Mouse (Mus musculus) heart, postnatal 4 days (tissue): ENCODE results near the gene Nav2. TPM values are rescaled to one million over a fixed set of nuclear protein-coding genes. Genes with fewer than 3 reads are reported as not detected.

Source experiments
- DNase-seq: peaks from one replicate; pipeline ENCODE4 v3.0.0; 2021
- total RNA-seq, 2 experiments: library from RNA; stranded (reverse); gene quantifications; 2 replicates each; pipeline ENCODE4 v1.2.3; 2021

Gene Nav2
- total RNA-seq, 2 experiments from 2014 or later = 106 to 112 TPM

- no peak for DNase-seq
Observed at GRCm38 (mm10) chr7:49010739-49011138, 102.2 kb downstream of the Nav2 start.

DNA sequence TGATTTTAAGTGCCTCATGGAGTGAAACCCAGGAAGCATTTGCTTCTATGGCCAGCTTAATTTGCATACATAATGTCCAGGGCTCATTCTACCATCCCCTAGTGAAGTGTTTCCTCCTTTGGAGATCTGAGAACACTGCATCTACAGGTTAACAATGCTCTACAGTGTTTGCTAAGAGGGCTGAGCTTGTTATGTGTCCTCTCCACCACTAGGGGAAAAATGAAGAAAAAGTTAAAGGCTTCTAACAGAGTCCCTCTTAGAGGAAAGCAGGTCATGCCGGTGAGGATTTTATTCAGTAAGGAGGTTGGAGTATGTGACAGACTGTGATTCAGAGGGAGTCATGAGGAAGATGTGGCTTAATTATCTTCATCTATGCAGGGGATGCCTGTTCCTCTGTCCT, 103.5 kb downstream of the Nav2 start:
- no peak for DNase-seq

- no peak for DNase-seq
Observed at GRCm38 (mm10) chr7:49014480-49014879, 106.0 kb downstream of the Nav2 start.

GRCm38 (mm10) chr7:49015297-49015696, 106.8 kb downstream of the Nav2 start:
- DNase-seq = no peak

GRCm38 (mm10) chr7:49016088-49016487, 107.6 kb downstream of the Nav2 start:
- no peak for DNase-seq

- no peak for DNase-seq
Observed at GRCm38 (mm10) chr7:49017794-49018193, 109.3 kb downstream of the Nav2 start.

- DNase-seq = no peak
Observed at GRCm38 (mm10) chr7:49018478-49018914, 110.0 kb downstream of the Nav2 start.

- DNase-seq = no peak
Observed at GRCm38 (mm10) chr7:49025026-49025815, 116.7 kb downstream of the Nav2 start.

DNA sequence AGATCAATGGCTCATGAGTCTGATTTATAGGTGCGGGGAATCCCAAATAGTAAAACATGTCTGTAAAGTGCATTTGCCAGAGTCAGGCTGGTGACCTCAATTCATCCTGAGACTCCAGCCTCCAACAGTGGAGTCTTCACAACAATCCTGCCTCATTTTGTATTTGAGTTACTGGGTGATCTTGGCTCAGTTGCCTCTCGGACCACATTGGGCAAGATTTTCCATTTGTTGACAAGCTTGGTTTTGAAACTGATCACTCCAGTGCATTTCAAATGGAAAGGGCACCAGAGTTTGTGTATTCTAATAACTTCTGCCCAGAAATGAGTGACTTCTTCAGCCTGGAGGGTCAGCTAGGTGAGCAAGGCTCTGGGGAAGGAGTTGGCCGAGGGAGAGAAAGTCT, 117.5 kb downstream of the Nav2 start:
- DNase-seq = no peak

DNA sequence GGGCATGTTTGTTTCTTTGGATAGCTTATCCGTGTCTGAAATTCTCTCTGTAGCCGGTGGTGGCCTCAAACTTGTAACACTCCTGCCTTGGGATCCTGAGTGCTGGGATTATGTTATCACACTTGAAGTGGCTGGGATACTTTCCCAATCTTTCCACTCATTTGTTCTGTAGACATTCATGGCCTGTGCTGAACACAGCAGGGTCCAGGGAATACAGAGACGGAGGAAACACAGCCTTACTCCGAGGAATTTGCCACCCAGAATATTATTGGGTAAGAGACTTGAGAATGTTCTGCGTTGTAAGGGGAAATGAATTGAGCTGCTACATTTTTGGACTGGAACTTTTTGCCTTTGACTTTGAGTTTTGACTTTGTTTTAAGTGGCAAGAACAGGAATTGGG, 118.0 kb downstream of the Nav2 start:
- DNase-seq = no peak

DNA sequence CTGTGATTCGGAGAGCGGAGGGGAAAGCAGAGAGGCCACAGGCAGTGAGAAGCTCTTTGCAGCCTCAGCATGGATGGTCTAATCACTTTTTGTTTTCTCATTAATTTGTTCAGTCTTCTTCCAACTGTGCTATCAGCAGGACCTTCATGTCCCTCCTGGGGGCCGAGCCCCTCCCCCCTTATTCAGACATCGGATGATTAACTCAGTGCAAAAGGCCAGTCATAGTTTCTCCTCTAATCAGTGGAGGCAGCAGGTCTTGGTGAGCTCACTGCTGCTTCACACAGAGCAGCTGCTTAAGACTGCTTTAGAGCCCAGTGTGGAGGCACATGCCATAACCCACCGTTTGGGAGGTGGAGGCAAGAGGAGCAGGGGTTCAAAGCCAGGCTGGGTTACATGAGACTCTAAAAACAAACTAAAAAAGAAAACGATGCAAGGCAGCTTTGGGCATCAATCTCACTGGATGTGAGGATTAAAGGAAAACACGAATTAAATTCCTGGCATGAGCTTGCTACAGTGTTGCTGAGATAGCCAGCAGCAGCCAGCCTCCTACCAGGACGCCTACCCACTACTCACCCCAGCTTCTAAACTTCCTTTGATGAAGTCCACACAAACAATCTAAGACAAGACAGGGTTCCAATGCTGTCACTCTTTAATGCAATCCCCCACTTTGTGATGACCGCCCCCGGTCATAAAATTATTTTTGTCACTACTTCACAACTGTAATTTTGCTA, 120.9 kb downstream of the Nav2 start:
- DNase-seq = no peak

DNA sequence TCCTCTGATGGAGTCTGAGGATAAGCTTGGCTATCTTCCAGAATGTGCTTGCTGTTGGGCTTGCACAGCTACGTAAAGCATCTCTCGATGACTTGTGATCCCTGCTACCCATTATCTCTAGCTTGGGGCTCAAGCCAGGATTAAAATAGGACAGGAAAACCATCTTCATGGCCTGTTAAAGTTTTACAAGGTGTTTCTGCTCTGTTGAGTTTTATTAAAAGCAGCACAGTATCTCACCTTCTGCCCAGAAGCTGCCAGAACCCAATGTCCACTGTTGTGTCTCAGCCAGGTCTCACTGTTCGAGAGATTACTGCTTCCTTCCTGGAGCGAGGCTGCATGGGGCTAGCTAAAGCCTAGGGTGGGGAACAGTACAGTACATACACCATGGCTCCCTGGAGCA, 123.7 kb downstream of the Nav2 start:
- DNase-seq = no peak

GRCm38 (mm10) chr7:49034253-49034652, 125.7 kb downstream of the Nav2 start:
- DNase-seq = no peak

DNA sequence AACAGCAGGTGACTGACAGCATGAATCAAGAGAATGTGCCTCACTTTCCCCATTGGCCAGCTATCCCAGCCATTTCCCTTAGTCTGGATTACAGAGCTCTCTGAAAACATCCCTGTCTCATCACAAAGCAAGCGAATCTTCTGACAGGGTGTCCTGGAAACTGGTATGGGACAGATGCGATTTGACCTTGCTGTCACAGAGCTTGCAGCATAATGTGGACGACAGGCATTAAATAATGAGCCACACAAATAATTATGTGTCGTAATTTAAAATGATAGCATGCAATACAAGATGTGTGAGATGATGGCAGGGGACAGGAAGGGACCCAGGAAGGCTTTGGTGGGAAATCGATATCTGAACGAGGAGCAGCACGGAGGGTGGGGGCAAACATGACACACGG, 131.6 kb downstream of the Nav2 start:
- no peak for DNase-seq

GRCm38 (mm10) chr7:49041334-49042070, 133.0 kb downstream of the Nav2 start:
- DNase-seq = no peak

DNA sequence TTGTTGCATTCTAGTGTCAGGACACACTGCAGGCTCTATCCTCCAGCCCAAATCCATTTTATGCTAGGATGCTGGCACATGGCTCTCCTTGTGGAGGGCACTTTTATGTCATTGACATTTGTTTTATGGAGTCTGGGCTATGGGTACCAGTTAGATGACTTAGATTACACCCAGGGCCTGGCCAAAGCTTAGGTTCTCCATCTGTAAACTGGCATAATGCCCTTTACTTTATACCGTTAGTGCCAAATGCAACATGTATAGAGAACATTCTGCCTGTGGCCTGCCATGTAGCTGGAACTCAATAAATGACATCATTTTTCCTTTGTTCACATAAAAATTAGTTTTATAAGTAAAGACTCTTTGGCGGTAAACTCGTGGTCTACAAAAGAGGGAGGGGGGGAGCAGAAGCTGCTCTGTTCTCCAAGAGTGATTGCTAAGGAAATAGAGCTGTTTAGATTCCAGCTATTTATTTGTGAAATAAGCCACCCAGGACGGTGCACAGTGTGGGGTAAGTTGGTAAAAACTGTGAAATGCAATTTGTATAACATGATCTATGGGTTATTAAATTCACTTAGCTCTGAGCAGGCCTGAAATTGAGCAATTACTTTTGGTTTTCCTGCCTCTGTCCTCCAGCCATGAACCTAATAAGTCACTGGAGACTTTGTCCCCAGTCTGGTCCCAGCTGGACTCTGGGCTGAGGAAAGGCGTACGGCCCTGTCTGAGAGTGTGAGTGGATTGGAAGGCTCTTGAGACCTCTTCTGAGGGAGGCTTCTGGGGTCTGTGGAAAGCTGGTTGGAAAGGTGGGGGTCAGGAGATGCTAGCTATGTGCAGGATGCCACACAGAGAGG, 137.2 kb downstream of the Nav2 start:
- no peak for DNase-seq

GRCm38 (mm10) chr7:49046347-49046989, 138.0 kb downstream of the Nav2 start:
- no peak for DNase-seq

GRCm38 (mm10) chr7:49047336-49047735, 138.8 kb downstream of the Nav2 start:
- no peak for DNase-seq

- DNase-seq = no peak
Observed at GRCm38 (mm10) chr7:49052871-49053618, 144.5 kb downstream of the Nav2 start.

DNA sequence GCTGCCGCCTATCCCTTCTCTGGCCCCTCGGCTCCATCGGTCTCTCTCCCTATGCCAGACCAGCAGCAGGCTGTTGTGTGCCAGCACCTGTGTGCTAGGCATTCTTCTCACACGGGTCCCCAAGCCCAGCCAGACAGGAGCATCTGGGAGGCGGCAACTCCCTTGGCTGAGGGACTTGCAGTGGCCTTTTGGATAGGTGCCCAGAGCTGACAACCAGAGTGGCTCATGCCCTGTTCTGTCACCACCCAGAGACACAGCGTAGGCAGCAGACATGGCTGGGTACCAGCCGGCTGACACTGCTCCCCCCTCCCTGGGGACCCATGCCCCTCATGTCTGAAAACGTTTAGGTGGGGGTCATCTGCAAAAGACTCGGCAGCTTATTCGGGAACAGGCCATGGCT, 146.8 kb downstream of the Nav2 start:
- DNase-seq = peak; percentile 73
